8 mouse cellular contexts compared by ENCODE assay signal in genomic region chrX:169685131-169685530, GRCm38 (mm10). TPM values are rescaled to one million over a fixed set of nuclear protein-coding genes. Genes with fewer than 3 reads are reported as not detected.
DNase-seq lines count a peak whose midpoint lies in the region; ATAC-seq lines count a peak whose summit lies in the region.

TSS of gene Mid1 (plus strand) at chrX:169685199.

- no peak within 1 kb of the TSS; the same call in 1 of the 2 replicates for H3K9ac ChIP-seq in kidney, embryonic 14.5 days (ENCODE audit: low read depth, low read length)
- H3K9ac ChIP-seq in lung, embryonic 15.5 days: no peak within 1 kb of the TSS

- H3K4me3 ChIP-seq in kidney, embryonic 14.5 days (ENCODE audit: low read length): peak within 1 kb of the TSS; percentile 28
- peak within 1 kb of the TSS; percentile 35 for H3K4me3 ChIP-seq in lung, embryonic 15.5 days

- no peaks in the 10 kb centered on the region for H3K4me1 ChIP-seq in kidney, embryonic 14.5 days (ENCODE audit: control insufficient read depth, insufficient read depth, low read length)
- no peaks in the 10 kb centered on the region for H3K4me1 ChIP-seq in lung, embryonic 15.5 days

- DNase-seq in frontal cortex, adult 2 months (ENCODE audit: extremely low spot score in 1 of 2, low spot score in 1 of 2): no peak
- DNase-seq in frontal cortex, postnatal 25 days (ENCODE audit: low spot score in 2 of 2): no peak
- DNase-seq in adrenal gland, postnatal 36 days: peak; percentile 42 to 68
- DNase-seq in gastrocnemius, postnatal 36 days: peak; percentile 8 to 31
- peak; percentile 6 for DNase-seq in skeletal muscle tissue, adult 2 months (ENCODE audit: low read depth, low spot score)

- peak within 1 kb of the TSS; percentile 34 for H3K4me2 ChIP-seq in kidney, embryonic 14.5 days (replicated peaks; ENCODE audit: low read depth, low read length)
- H3K4me2 ChIP-seq in lung, embryonic 15.5 days: peak within 1 kb of the TSS; percentile 53

- no peaks in the 10 kb centered on the region for H3K27me3 ChIP-seq in kidney, embryonic 14.5 days (ENCODE audit: control insufficient read depth, insufficient read depth, low read length)
- H3K27me3 ChIP-seq in lung, embryonic 15.5 days: no peaks in the 10 kb centered on the region; the same call in 1 of the 2 replicates

- H3K36me3 ChIP-seq in kidney, embryonic 14.5 days (ENCODE audit: control insufficient read depth, insufficient read depth, low read length): no peaks in the 10 kb centered on the region
- H3K36me3 ChIP-seq in lung, embryonic 15.5 days: no peaks in the 10 kb centered on the region

- H3K27ac ChIP-seq in kidney, embryonic 14.5 days (ENCODE audit: low read depth, low read length): no peak within 1 kb of the TSS
- H3K27ac ChIP-seq in lung, embryonic 15.5 days: peak within 1 kb of the TSS; percentile 44

- intact Hi-C loops in gastrocnemius, postnatal 36 days (cut with DNase I): no loop called here

- ATAC-seq in kidney, embryonic 14.5 days (ENCODE audit: low FRiP score, low TSS enrichment): peak; percentile 72; the same call in 1 of the 2 replicates
- ATAC-seq in lung, embryonic 15.5 days (ENCODE audit: borderline replicate concordance, extremely low read depth, low FRiP score, low TSS enrichment): peak; percentile 52; the same call in 1 of the 2 replicates
- ATAC-seq in activated CD4-positive, CD25-positive, alpha-beta regulatory T cell, adult 4 months: no peak

- WGBS in kidney, embryonic 14.5 days: 26% methylated on average over 10 of the region's 10 CpGs
- 17% methylated on average over 10 of the region's 10 CpGs for WGBS in lung, embryonic 15.5 days

- H3K9me3 ChIP-seq in kidney, embryonic 14.5 days (ENCODE audit: control insufficient read depth, low read length): no peaks in the 10 kb centered on the region
- no peaks in the 10 kb centered on the region for H3K9me3 ChIP-seq in lung, embryonic 15.5 days

RNA-seq across cellular contexts. Expression of gene Mid1, which starts in this region (rescaled TPM):
- 11.9 and 12.1 TPM in 2 replicates for polyA plus RNA-seq in frontal cortex, adult 2 months (2012; rRNA removed)
- total RNA-seq in adrenal gland, postnatal 36 days (2021): 10 to 100 TPM; 13.2 to 18.1 TPM
- total RNA-seq in gastrocnemius, postnatal 36 days (2021): 1 to 10 TPM; 5.5 to 7.2 TPM
- polyA plus RNA-seq in kidney, embryonic 14.5 days (2014; fragmentation: Nextera tagmentation; extraction: Ambion mirVana): 11.7 and 20.2 TPM in 2 replicates
- polyA plus RNA-seq in lung, embryonic 15.5 days (2015; fragmentation: Nextera tagmentation; extraction: Ambion mirVana): 6.0 and 6.7 TPM in 2 replicates
- polyA plus RNA-seq in activated CD4-positive, CD25-positive, alpha-beta regulatory T cell, adult 4 months (2017; shearing (Covaris generic)): 1 to 10 TPM in 1 of 2 experiments, under 1 TPM in 1; 0.89 to 1.3 TPM

Comparison
In these comparisons a context has a peak if more than half of its experiments do, and no peak if none do; other contexts are left out.
1. DNase-seq: peak in adrenal gland, postnatal 36 days (2 of 2), gastrocnemius, postnatal 36 days (2 of 2) and skeletal muscle tissue, adult 2 months (single experiment); none in frontal cortex, adult 2 months (0 of 2) and frontal cortex, postnatal 25 days (0 of 2).